Mouse (Mus musculus) spleen, adult 2 months (tissue): ENCODE results near the gene Mfsd2a.

Experiments
- CTCF ChIP-seq: fragments of 200-500 bp; IDR thresholded peaks from 2 replicates; pipeline ENCODE4 v1.5.1; 2011; ENCODE audit warnings: mild to moderate bottlenecking, inconsistent platforms; ENCODE audit not compliant: insufficient read depth, insufficient read length, insufficient replicate concordance; ENCODE audit errors: extremely low read depth
- POLR2A ChIP-seq: fragments of 200-500 bp; IDR thresholded peaks from 2 replicates; pipeline ENCODE4 v1.6.1; 2011; ENCODE audit warnings: low read depth, low read length, inconsistent platforms

DNA sequence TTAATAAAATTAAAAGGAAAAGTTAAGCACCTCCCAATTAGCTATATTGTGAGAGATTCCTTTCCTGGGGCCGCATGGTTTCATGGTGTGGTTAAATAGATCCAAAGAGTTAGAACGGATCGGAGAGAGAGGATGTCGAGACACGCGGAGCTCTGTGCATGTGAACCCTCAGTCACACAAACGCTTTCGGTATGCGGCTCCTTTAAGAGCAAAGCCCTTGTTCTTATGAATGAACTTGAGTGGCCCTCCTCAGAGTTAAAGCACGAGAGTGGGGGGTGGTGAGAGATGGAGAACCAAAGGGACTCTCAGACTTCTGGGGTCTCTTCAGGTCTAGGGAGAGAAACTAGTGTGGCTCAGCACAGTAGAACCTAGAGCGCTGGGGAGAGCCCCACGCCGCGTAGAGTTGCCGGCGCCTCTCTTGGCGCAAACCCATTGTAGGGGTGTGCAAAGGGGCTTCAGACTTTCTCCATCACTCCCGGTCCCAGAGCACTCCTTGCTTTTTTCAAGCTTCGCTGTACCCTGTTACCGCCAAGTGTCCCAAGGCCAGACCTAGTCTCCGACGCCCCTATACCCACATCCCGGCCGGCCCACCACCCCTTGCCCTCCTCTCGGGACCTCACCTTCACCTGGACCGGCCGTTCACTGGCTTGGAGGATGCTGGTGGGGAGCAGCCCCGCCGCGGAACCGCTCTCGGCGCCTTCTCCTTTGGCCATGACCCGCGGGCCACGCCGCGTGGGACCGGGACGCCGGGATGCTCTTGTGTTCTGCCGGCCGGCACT lies 478 bp downstream of the Mfsd2a start:
- no peak for TF ChIP-seq CTCF
- no peak for TF ChIP-seq POLR2A
